ENCODE assay signal across 7 mouse cellular contexts in the genomic region with DNA sequence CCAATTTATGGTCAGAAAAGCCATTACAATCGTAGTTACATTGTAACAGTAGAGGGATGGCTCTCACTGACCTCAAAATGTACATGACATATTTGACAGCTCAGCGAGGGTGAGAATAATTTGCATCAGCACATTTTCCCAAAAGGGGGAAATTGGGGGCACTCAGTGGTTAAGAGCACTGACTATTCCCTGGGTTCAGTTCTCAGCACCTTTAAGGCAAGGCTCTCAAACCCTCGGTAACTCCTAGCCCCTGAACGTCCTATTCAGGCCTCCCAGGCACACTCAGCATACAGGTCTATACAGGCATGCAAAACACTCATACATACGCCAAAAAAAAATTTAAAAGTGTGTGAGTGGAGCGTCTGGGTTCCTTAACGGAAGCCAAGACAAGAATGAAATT. TPM values are rescaled to one million over a fixed set of nuclear protein-coding genes. Genes with fewer than 3 reads are reported as not detected.
DNase-seq lines count a peak whose midpoint lies in the region; ATAC-seq lines count a peak whose summit lies in the region.

No protein-coding gene starts in this region.

- H3K27me3 ChIP-seq in megakaryocyte, embryonic 14.5 days (replicated peaks): no peaks in the 10 kb centered on the region
- H3K27me3 ChIP-seq in forebrain, embryonic 15.5 days: no peaks in the 10 kb centered on the region
- no peaks in the 10 kb centered on the region for H3K27me3 ChIP-seq in liver, embryonic 13.5 days

- no peak for DNase-seq in liver, embryonic 13.5 days
- DNase-seq in gastrocnemius, adult 18-20 months (ENCODE audit: low spot score): no peak
- DNase-seq in kidney, postnatal 36 days: no peak

- peak overlapping the region; percentile 97 for H3K4me3 ChIP-seq in megakaryocyte, embryonic 14.5 days (replicated peaks)
- peak overlapping the region; percentile 71 for H3K4me3 ChIP-seq in forebrain, embryonic 15.5 days
- H3K4me3 ChIP-seq in liver, embryonic 13.5 days (replicated peaks): peak overlapping the region; percentile 63

- no peak overlapping the region for H3K27ac ChIP-seq in forebrain, embryonic 15.5 days (replicated peaks)
- no peak overlapping the region for H3K27ac ChIP-seq in liver, embryonic 13.5 days

- 59% methylated on average over 7 of the region's 7 CpGs for WGBS in forebrain, embryonic 15.5 days
- 43% methylated on average over 7 of the region's 7 CpGs for WGBS in liver, embryonic 13.5 days (ENCODE audit: insufficient replicate concordance)

- no peak overlapping the region for H3K9ac ChIP-seq in forebrain, embryonic 15.5 days (replicated peaks)
- peak overlapping the region; percentile 68 for H3K9ac ChIP-seq in liver, embryonic 13.5 days

- H3K4me2 ChIP-seq in forebrain, embryonic 15.5 days (replicated peaks): peak overlapping the region; percentile 85
- peak overlapping the region; percentile 85 for H3K4me2 ChIP-seq in liver, embryonic 13.5 days

- peaks cover 7% of the 10 kb centered on the region; the same call in 1 of the 2 replicates for H3K9me3 ChIP-seq in megakaryocyte, embryonic 14.5 days
- no peaks in the 10 kb centered on the region for H3K9me3 ChIP-seq in forebrain, embryonic 15.5 days
- H3K9me3 ChIP-seq in liver, embryonic 13.5 days (replicated peaks): no peaks in the 10 kb centered on the region

- H3K4me1 ChIP-seq in megakaryocyte, embryonic 14.5 days: peaks cover 50% of the 10 kb centered on the region
- H3K4me1 ChIP-seq in forebrain, embryonic 15.5 days: peaks cover 9% of the 10 kb centered on the region; the same call in 1 of the 2 replicates
- peaks cover 55% of the 10 kb centered on the region for H3K4me1 ChIP-seq in liver, embryonic 13.5 days (replicated peaks)

- peaks cover 27% of the 10 kb centered on the region for H3K36me3 ChIP-seq in megakaryocyte, embryonic 14.5 days (replicated peaks; ENCODE audit: low read length)
- H3K36me3 ChIP-seq in forebrain, embryonic 15.5 days: no peaks in the 10 kb centered on the region
- no peaks in the 10 kb centered on the region for H3K36me3 ChIP-seq in liver, embryonic 13.5 days

- no peak for ATAC-seq in megakaryocyte, adult 5-6 weeks (ENCODE audit: poor library complexity, severe bottlenecking)
- ATAC-seq in forebrain, embryonic 15.5 days (replicated peaks): peak; percentile 14; the same call in 1 of the 2 replicates
- ATAC-seq in liver, embryonic 13.5 days (ENCODE audit: low read depth): no peak
- ATAC-seq in erythroid progenitor cell, adult 5-6 weeks (replicated peaks; ENCODE audit: low FRiP score, poor library complexity, severe bottlenecking): no peak

RNA-seq across cellular contexts. Expression of gene Rwdd3, which starts 0.9 kb away (rescaled TPM):
- 0.55 and 3.0 TPM in 2 replicates for polyA plus RNA-seq in megakaryocyte, embryonic 14.5 days (2012; ENCODE audit: insufficient read depth, low replicate concordance)
- total RNA-seq in megakaryocyte, adult 5-6 weeks (2015): 0.20 and 1.6 TPM in 2 replicates
- 0.77 TPM in 1 of 2 replicates, not detected in the other for total RNA-seq in megakaryocyte, adult 5-6 weeks (2017)
- 23.8 and 25.3 TPM in 2 replicates for polyA plus RNA-seq in forebrain, embryonic 15.5 days (2015; fragmentation: Nextera tagmentation; extraction: Ambion mirVana)
- 1.9 and 2.1 TPM in 2 replicates for polyA plus RNA-seq in liver, embryonic 13.5 days (2015; fragmentation: Nextera tagmentation; extraction: Ambion mirVana)
- 2.5 and 2.9 TPM in 2 replicates for total RNA-seq in erythroid progenitor cell, adult 5-6 weeks (2015; ENCODE audit: low replicate concordance)
- 0.39 TPM in 1 of 2 replicates, not detected in the other for total RNA-seq in erythroid progenitor cell, adult 5-6 weeks (2017; ENCODE audit: low replicate concordance)
- 1 to 10 TPM; 2.2 to 3.3 TPM for total RNA-seq in gastrocnemius, adult 18-20 months (2021)
